Mouse (Mus musculus) mesoderm, embryonic 11.5 days (tissue): ENCODE results near the gene Gm10309.

Experiments
- DNase-seq: peaks from one replicate; pipeline ENCODE4 v3.0.0-alpha.2; 2012; ENCODE audit warnings: low read depth, low spot score

Gene Gm10309

GRCm38 (mm10) chr17:86505183-86505631 lies at the start of gene Gm10309:
Gm10309 (minus strand) TSS chr17:86505232.
- DNase-seq, result no peak

- DNase-seq, result no peak
Measured at GRCm38 (mm10) chr17:86551995-86552394, 47.0 kb upstream of the Gm10309 start.

GRCm38 (mm10) chr17:86551561-86551960 lies 46.5 kb upstream of the Gm10309 start:
- DNase-seq, result no peak

- no peak for DNase-seq
Measured at GRCm38 (mm10) chr17:86549128-86549527, 44.1 kb upstream of the Gm10309 start.

- DNase-seq, result no peak
Measured at GRCm38 (mm10) chr17:86546529-86546928, 41.5 kb upstream of the Gm10309 start.

GRCm38 (mm10) chr17:86539881-86540430 lies 34.9 kb upstream of the Gm10309 start:
- no peak for DNase-seq

GRCm38 (mm10) chr17:86535827-86536656 lies 31.0 kb upstream of the Gm10309 start:
- peak; percentile 88 for DNase-seq

GRCm38 (mm10) chr17:86535096-86535495 lies 30.1 kb upstream of the Gm10309 start:
- no peak for DNase-seq

GRCm38 (mm10) chr17:86533549-86533851 lies 28.5 kb upstream of the Gm10309 start:
- no peak for DNase-seq

GRCm38 (mm10) chr17:86532783-86533548 lies 27.9 kb upstream of the Gm10309 start:
- DNase-seq, result no peak

- DNase-seq, result no peak
Measured at GRCm38 (mm10) chr17:86531231-86531630, 26.2 kb upstream of the Gm10309 start.

- no peak for DNase-seq
Measured at GRCm38 (mm10) chr17:86529411-86529810, 24.4 kb upstream of the Gm10309 start.

GRCm38 (mm10) chr17:86529003-86529402 lies 24.0 kb upstream of the Gm10309 start:
- no peak for DNase-seq

GRCm38 (mm10) chr17:86527298-86527697 lies 22.3 kb upstream of the Gm10309 start:
- no peak for DNase-seq

- DNase-seq, result no peak
Measured at GRCm38 (mm10) chr17:86526016-86526415, 21.0 kb upstream of the Gm10309 start.

GRCm38 (mm10) chr17:86525075-86525474 lies 20.0 kb upstream of the Gm10309 start:
- DNase-seq, result no peak

- DNase-seq, result no peak
Measured at GRCm38 (mm10) chr17:86523843-86524242, 18.8 kb upstream of the Gm10309 start.

- DNase-seq, result no peak
Measured at GRCm38 (mm10) chr17:86523374-86523773, 18.3 kb upstream of the Gm10309 start.

GRCm38 (mm10) chr17:86522649-86523048 lies 17.6 kb upstream of the Gm10309 start:
- DNase-seq, result no peak

GRCm38 (mm10) chr17:86521252-86521651 lies 16.2 kb upstream of the Gm10309 start:
- no peak for DNase-seq

- no peak for DNase-seq
Measured at GRCm38 (mm10) chr17:86518604-86519003, 13.6 kb upstream of the Gm10309 start.

GRCm38 (mm10) chr17:86516630-86517029 lies 11.6 kb upstream of the Gm10309 start:
- no peak for DNase-seq
